Mouse (Mus musculus) forebrain, embryonic 13.5 days (tissue): ENCODE results near the gene Ptbp1. TPM values are rescaled to one million over a fixed set of nuclear protein-coding genes. Genes with fewer than 3 reads are reported as not detected.

ENCODE experiments used
- ATAC-seq: fragments of 200-750 bp; cut with Nextera tagmentation; 2 replicates; pipeline ENCODE4 v1.8.0; 2017
- H3K27ac ChIP-seq: fragments of 300-500 bp; sonication (generic); 2 replicates; pipeline ENCODE4 v1.5.1; 2015; ENCODE audit warnings: inconsistent platforms, mild to moderate bottlenecking, moderate library complexity
- H3K27me3 ChIP-seq: fragments of 300-500 bp; sonication (generic); 2 replicates; pipeline ENCODE4 v1.6.1; 2015; ENCODE audit warnings: mild to moderate bottlenecking, inconsistent platforms
- H3K36me3 ChIP-seq: fragments of 300-500 bp; sonication (generic); 2 replicates; pipeline ENCODE4 v1.6.1; 2015; ENCODE audit warnings: mild to moderate bottlenecking, inconsistent platforms; ENCODE audit not compliant: poor library complexity, severe bottlenecking
- H3K4me1 ChIP-seq: fragments of 300-500 bp; sonication (generic); 2 replicates; pipeline ENCODE4 v1.6.1; 2015; ENCODE audit warnings: inconsistent platforms
- H3K4me2 ChIP-seq: fragments of 300-500 bp; sonication (generic); 2 replicates; pipeline ENCODE4 v1.6.1; 2015; ENCODE audit warnings: inconsistent platforms, mild to moderate bottlenecking, moderate library complexity
- H3K4me3 ChIP-seq: fragments of 300-500 bp; sonication (generic); 2 replicates; pipeline ENCODE4 v1.5.1; 2015; ENCODE audit warnings: mild to moderate bottlenecking, inconsistent platforms
- H3K9ac ChIP-seq: fragments of 300-500 bp; sonication (generic); 2 replicates; pipeline ENCODE4 v1.6.1; 2015; ENCODE audit warnings: mild to moderate bottlenecking, inconsistent platforms
- H3K9me3 ChIP-seq: fragments of 300-500 bp; sonication (generic); replicated peaks from 2 replicates; pipeline ENCODE4 v1.6.1; 2016; ENCODE audit warnings: inconsistent platforms
- WGBS: fragments of 180-500 bp; shearing (Covaris S2); methylation state at CpG from one replicate; pipeline ENCODE4 v1.1.7; 2015; 5-methylcytosine and 5-hydroxymethylcytosine counted together
- polyA plus RNA-seq: library from polyadenylated mRNA; unstranded; fragments of >200 nt; fragmentation: Nextera tagmentation; extraction: Ambion mirVana; gene quantifications from 2 replicates; pipeline ENCODE4 v1.2.1, GENCODE M21; 2015

Ptbp1 gene
- polyA plus RNA-seq, result 148 and 171 TPM in 2 replicates

DNA sequence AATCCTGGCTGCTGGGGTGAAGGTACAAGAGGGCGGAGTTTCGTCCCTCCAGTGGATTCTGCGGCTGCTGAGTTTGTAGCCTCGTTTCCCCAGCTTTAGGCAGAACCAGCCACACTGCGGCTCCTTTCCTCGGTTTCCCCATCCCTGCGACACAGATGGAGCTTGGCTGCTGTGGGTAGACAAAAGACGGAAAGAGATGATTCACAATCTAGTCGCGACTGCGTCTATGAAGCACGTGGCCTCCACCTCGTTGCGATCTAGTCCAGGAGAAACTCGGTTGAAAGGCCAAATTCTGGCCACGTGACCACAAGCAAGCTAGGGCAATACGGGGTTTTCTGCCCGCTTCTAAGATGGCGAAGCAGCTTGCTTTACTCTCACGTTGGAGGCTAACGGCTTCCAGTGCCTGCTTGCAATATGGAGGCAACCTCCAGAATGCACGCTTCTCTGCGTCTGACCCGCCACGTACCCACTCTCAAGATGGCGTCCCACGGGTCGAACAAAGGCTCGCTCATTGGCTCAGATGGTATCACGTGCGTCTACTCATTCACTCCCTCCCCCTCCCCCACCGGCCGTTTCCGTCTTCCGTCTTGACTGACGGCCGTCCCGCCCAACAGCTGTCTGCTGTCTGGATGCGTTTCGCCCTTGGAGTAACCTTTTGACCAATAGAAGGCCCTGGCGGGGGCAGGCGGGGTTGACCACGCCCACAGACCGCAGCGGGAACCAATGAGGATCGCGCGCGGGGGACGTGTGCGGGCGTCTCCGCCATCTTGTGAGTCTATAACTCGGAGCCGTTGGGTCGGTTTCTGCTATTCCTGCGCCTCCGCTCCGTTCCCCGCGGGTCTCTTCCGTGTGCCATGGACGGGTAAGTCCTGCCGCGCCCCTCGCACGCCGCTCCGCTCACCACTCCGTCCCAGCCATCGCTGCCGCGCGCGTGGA, at the start of gene Ptbp1:
Ptbp1 (plus strand) TSS at position 568 of the 936 bp plus-strand sequence.
- Histone ChIP-seq H3K36me3 (peaks cover 30% of the 10 kb centered on the region), H3K4me2 (peak within 1 kb of the TSS; percentile 99), H3K4me1 (peaks cover 64% of the 10 kb centered on the region), H3K9me3 (no peaks in the 10 kb centered on the region), H3K27ac (peak within 1 kb of the TSS; percentile 100), H3K27me3 (no peaks in the 10 kb centered on the region), H3K9ac (peak within 1 kb of the TSS; percentile 99), H3K4me3 (peak within 1 kb of the TSS; percentile 100)
- ATAC-seq, result peak; percentile 93
- WGBS, result under 1% methylated on average over 74 of the region's 75 CpGs

- Histone ChIP-seq H3K36me3 (peaks cover 44% of the 10 kb centered on the region), H3K9me3 (no peaks in the 10 kb centered on the region), H3K27me3 (no peaks in the 10 kb centered on the region), H3K27ac (peak overlapping the region; percentile 95), H3K9ac (no peak overlapping the region), H3K4me2 (no peak overlapping the region), H3K4me3 (no peak overlapping the region), H3K4me1 (peaks cover 65% of the 10 kb centered on the region)
- 84% methylated on average over 11 of the region's 11 CpGs for WGBS
- ATAC-seq, result no peak
These were observed 48.6 kb upstream of the Ptbp1 start for GRCm38 (mm10) chr10:79805636-79806035.

DNA sequence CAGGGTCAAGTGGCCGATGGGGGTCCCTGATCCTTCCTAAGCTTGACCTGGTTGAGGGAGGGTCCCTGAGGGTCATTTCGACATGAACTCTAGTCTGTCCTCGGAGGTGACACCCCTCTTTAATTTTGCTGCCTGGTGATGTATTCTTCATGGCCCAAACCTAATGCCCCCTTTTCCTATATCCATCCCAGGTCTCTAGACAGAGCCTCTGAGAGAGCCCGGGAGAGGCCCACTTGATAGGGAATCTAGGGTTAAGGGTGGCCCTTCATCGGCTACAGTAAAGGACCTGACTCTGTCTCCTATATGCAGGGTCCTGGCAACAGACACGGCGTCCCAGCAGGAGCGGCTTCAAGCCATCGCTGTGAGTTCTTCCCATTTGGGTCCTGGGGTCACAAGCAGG, 47.9 kb upstream of the Ptbp1 start:
- 92% methylated on average over 9 of the region's 9 CpGs for WGBS
- Histone ChIP-seq H3K4me3 (no peak overlapping the region), H3K27ac (peak overlapping the region; percentile 33)

DNA sequence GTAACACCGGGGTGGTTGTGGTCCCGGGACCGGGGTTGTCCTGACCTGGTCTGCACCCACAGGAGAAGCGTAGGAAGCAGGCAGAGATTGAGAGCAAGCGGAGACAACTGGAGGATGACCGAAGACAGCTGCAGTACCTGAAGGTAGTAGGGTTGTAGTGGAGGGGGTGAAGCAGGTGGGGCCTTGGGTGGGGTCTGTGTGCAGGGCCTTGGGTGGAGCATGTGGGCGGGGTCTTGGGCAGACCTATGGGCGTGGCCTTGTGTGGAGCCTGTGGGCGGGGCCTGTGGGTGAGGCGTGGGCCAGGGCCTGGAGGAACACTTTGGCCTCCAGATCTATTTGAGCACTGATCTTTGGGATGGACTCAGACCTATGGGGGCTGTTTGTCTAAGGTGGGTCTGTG, 47.3 kb upstream of the Ptbp1 start:
- H3K36me3 ChIP-seq, result peaks cover 56% of the 10 kb centered on the region
- no peak overlapping the region for H3K4me3 ChIP-seq
- ATAC-seq, result no peak
- H3K9me3 ChIP-seq, result no peaks in the 10 kb centered on the region
- H3K9ac ChIP-seq, result no peak overlapping the region
- no peak overlapping the region for H3K4me2 ChIP-seq
- H3K4me1 ChIP-seq, result peaks cover 54% of the 10 kb centered on the region
- no peaks in the 10 kb centered on the region for H3K27me3 ChIP-seq
- H3K27ac ChIP-seq, result no peak overlapping the region
- WGBS, result 79% methylated on average over 10 of the region's 10 CpGs

More for the DNA sequence above, 47.9 kb upstream of the Ptbp1 start:
- H3K9ac ChIP-seq, result no peak overlapping the region
- no peaks in the 10 kb centered on the region for H3K9me3 ChIP-seq
- H3K36me3 ChIP-seq, result peaks cover 49% of the 10 kb centered on the region
- no peaks in the 10 kb centered on the region for H3K27me3 ChIP-seq
- H3K4me1 ChIP-seq, result peaks cover 58% of the 10 kb centered on the region
- ATAC-seq, result no peak
- H3K4me2 ChIP-seq, result no peak overlapping the region

DNA sequence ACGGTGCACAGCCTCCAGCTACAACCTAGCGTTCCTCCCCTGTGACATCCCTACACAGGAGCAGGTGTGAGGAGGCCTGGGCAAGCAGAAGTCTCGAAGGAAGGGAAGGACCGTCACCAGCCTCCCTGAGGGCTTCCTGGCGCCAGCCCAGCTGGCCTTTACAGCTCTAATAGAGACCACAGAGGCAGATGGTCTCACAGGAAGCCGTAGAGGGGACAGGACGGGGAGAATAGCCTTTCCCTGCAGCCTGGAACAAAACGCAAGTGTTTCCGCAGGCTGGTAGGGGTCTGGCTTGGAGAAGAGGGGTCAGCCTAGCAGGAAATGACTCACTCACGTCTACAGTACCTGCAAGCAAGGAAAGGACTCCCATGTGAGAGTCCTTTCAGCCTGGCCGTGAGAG, 46.4 kb upstream of the Ptbp1 start:
- no peak for ATAC-seq
- WGBS, result 58% methylated on average over 11 of the region's 11 CpGs
- H3K4me1 ChIP-seq, result peaks cover 47% of the 10 kb centered on the region
- H3K27ac ChIP-seq, result peak overlapping the region; percentile 51
- peaks cover 61% of the 10 kb centered on the region for H3K36me3 ChIP-seq
- H3K27me3 ChIP-seq, result no peaks in the 10 kb centered on the region
- no peak overlapping the region for H3K4me2 ChIP-seq
- H3K4me3 ChIP-seq, result no peak overlapping the region
- peak overlapping the region; percentile 16; the same call in 1 of the 2 replicates for H3K9ac ChIP-seq
- no peaks in the 10 kb centered on the region for H3K9me3 ChIP-seq

DNA sequence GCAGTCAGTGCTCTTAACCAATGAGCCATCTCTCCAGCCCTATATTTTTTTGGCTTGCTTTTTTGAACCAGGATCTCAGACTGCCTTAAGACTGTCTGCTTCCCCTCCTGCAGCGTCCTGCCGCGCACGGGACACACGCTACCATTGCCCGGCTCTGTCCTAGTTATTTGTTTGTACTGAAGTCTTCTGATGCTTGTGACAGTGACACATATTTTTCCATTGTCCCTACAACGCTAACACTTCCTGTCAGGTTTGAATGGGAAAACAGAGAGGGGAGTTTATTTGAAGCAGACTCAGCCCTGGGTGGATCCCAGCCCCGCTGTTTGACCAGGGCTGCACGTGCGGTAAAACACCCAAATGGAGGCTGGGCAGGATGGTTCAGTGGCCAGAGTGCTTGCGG, 45.5 kb upstream of the Ptbp1 start:
- H3K36me3 ChIP-seq, result peaks cover 66% of the 10 kb centered on the region
- no peaks in the 10 kb centered on the region for H3K27me3 ChIP-seq
- WGBS, result 94% methylated on average over 11 of the region's 11 CpGs
- H3K4me3 ChIP-seq, result no peak overlapping the region
- ATAC-seq, result no peak
- no peak overlapping the region for H3K9ac ChIP-seq
- H3K9me3 ChIP-seq, result no peaks in the 10 kb centered on the region
- no peak overlapping the region for H3K4me2 ChIP-seq
- H3K27ac ChIP-seq, result no peak overlapping the region
- peaks cover 38% of the 10 kb centered on the region for H3K4me1 ChIP-seq

DNA sequence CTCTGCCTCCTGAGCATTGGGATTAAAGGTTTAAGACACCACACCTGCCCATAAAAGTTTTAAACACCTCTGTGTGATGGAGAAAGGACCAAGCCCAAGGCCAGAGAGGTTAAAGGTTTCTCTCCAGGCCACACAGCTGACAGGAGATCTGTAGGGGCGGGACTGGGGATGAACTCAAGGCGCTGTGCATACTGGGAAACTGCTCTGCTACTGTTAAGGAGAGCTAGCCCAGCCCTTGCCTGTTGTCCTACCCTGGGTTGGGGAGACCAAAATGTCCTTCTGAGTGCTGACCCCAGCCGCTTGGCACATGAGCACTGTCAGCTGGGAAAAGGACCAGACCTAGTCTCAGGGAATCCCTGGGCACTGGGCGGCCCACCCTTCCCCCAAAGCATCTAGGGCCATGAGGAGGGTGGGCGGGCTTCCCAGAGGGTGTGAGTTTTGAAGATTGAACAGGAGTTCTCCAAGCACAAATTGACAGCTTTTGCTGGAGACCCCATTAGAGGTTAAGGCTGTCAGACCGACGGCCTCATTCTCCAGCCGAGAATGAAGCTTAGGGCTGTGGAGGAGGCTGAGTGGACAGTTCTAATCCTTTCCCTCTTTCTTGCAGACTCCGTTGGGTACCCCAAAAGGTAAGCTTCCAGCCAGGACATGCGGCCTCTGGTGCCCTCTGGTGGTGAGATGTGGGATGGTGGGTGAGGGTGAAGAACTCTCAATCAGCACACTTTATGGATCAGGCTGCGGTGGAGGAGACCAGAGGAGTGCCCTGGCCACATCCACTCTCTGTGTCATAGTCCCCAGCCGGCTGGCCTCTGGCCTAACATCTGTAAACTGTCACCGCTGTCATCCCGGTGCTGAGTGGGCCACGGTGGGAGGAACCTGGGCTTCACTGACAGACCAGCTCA, 42.2 kb upstream of the Ptbp1 start:
- H3K27me3 ChIP-seq, result no peaks in the 10 kb centered on the region
- H3K9me3 ChIP-seq, result no peaks in the 10 kb centered on the region
- H3K36me3 ChIP-seq, result peaks cover 89% of the 10 kb centered on the region
- no peak overlapping the region for H3K9ac ChIP-seq
- peak overlapping the region; percentile 48 for H3K27ac ChIP-seq
- peaks cover 11% of the 10 kb centered on the region for H3K4me1 ChIP-seq
- 29% methylated on average over 15 of the region's 15 CpGs for WGBS
- H3K4me2 ChIP-seq, result no peak overlapping the region
- peak overlapping the region; percentile 2; the same call in 1 of the 2 replicates for H3K4me3 ChIP-seq
- peak; percentile 66 for ATAC-seq

DNA sequence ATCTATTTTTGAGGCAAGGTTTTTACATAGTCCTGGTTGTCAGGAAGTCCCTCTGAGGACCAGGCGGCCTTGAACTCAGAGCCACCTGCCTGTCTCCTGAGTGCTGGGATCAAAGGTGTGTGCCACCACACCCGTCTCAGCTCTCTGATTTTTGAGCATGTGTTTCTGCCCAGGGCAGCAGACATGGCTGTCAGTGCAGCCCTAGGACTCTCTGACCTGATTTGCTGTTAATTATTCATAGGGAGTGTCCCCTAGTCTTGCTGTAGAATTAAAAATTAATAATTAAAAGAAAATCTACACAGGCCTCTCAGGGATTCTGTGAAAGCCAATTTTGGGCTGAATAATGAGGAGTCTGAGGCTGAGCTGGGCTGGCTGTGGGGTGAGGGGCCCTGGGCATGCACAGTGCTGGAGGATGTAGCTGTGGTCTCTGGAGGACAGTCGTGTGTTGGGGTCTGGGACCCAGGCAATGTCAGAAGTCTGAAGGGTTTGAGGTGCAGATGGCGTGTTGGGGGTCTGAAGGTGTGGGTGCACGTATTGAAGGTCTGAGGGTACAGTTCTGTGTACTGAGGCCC, 39.9 kb upstream of the Ptbp1 start:
- Histone ChIP-seq H3K27me3 (no peaks in the 10 kb centered on the region), H3K4me2 (no peak overlapping the region), H3K36me3 (peaks cover 87% of the 10 kb centered on the region), H3K9me3 (no peaks in the 10 kb centered on the region), H3K9ac (no peak overlapping the region), H3K4me3 (no peak overlapping the region), H3K4me1 (0 out of 2 replicates have a peak, but pooled peaks cover 4% of the 10 kb centered on the region), H3K27ac (no peak overlapping the region)
- 82% methylated on average over 5 of the region's 5 CpGs for WGBS
- no peak for ATAC-seq

- no peak overlapping the region for H3K4me3 ChIP-seq
- H3K27me3 ChIP-seq, result no peaks in the 10 kb centered on the region
- H3K9ac ChIP-seq, result no peak overlapping the region
- H3K9me3 ChIP-seq, result no peaks in the 10 kb centered on the region
- 91% methylated on average over 12 of the region's 12 CpGs for WGBS
- H3K36me3 ChIP-seq, result peaks cover 87% of the 10 kb centered on the region
- 0 out of 2 replicates have a peak, but pooled peaks cover 4% of the 10 kb centered on the region for H3K4me1 ChIP-seq
- H3K27ac ChIP-seq, result no peak overlapping the region
- no peak for ATAC-seq
- H3K4me2 ChIP-seq, result no peak overlapping the region
These were observed 38.3 kb upstream of the Ptbp1 start for GRCm38 (mm10) chr10:79815671-79816494.

- Histone ChIP-seq H3K36me3 (peaks cover 81% of the 10 kb centered on the region), H3K27me3 (no peaks in the 10 kb centered on the region), H3K4me2 (no peak overlapping the region), H3K4me3 (no peak overlapping the region), H3K9ac (no peak overlapping the region), H3K27ac (no peak overlapping the region), H3K9me3 (no peaks in the 10 kb centered on the region), H3K4me1 (peaks cover 3% of the 10 kb centered on the region)
- WGBS, result 86% methylated on average over 2 of the region's 2 CpGs
- no peak for ATAC-seq
These were observed 37.1 kb upstream of the Ptbp1 start for GRCm38 (mm10) chr10:79817111-79817510.

GRCm38 (mm10) chr10:79818225-79818624, 36.0 kb upstream of the Ptbp1 start:
- WGBS, result 77% methylated on average over 4 of the region's 4 CpGs
- H3K27ac ChIP-seq, result no peak overlapping the region

More at GRCm38 (mm10) chr10:79818225-79818624, 36.0 kb upstream of the Ptbp1 start:
- H3K9ac ChIP-seq, result 0 out of 2 replicates have a peak overlapping the region, but pooled peaks have one; percentile 2
- H3K36me3 ChIP-seq, result peaks cover 72% of the 10 kb centered on the region
- H3K4me1 ChIP-seq, result peaks cover 9% of the 10 kb centered on the region
- H3K9me3 ChIP-seq, result no peaks in the 10 kb centered on the region
- ATAC-seq, result no peak
- no peak overlapping the region for H3K4me3 ChIP-seq
- no peak overlapping the region for H3K4me2 ChIP-seq
- H3K27me3 ChIP-seq, result no peaks in the 10 kb centered on the region
